Mouse (Mus musculus): Measurements from ENCODE around the gene Stim2. TPM values are rescaled to one million over a fixed set of nuclear protein-coding genes. Genes with fewer than 3 reads are reported as not detected.
A peak's percentile ranks its signal among the peaks of the same experiment; 100 is the strongest.

The Stim2 gene
- polyA plus RNA-seq, 1 experiment from 2014 or later = 29.4 TPM

GRCm38 (mm10) chr5:54100916-54101315, 102.6 kb downstream of the Stim2 start:
- Histone ChIP-seq H3K27ac (replicated peaks) (peak overlapping the region; percentile 65), H3K36me3 (no peaks in the 10 kb centered on the region), H3K9me3 (no peaks in the 10 kb centered on the region), H3K9ac (no peak overlapping the region), H3K4me3 (no peak overlapping the region), H3K4me1 (replicated peaks) (peaks cover 17% of the 10 kb centered on the region), H3K4me2 (no peak overlapping the region), H3K27me3 (no peaks in the 10 kb centered on the region)
- ATAC-seq (ENCODE audit: low FRiP score, low read depth) = peak; percentile 78; the same call in 1 of the 2 replicates
- 46% methylated on average over 3 of the region's 3 CpGs for WGBS

DNA sequence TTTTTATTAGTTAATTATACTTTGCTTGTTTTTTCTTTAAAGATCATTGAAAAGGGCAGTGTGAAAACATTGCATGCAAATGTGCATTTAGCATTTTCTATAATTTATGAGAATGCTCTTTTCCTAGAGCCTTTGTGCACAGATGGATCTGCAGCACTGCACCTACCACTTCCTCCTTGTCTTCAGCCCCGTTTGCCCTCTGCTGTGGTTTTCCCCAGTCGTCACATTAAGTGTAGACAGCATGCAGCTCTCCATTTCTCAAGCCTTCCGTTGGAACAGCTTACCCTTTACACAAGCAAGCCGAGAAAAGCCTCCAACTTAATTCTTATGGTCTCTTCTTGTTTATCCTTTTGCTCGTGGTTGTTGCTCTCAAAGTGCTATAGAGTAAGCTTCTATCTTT, 103.0 kb downstream of the Stim2 start:
- Histone ChIP-seq H3K4me1 (replicated peaks) (peaks cover 17% of the 10 kb centered on the region), H3K9ac (no peak overlapping the region), H3K27me3 (no peaks in the 10 kb centered on the region), H3K36me3 (no peaks in the 10 kb centered on the region), H3K27ac (replicated peaks) (peak overlapping the region; percentile 65), H3K9me3 (no peaks in the 10 kb centered on the region), H3K4me3 (no peak overlapping the region), H3K4me2 (no peak overlapping the region)
- 57% methylated on average over 5 of the region's 5 CpGs for WGBS
- no peak for ATAC-seq (ENCODE audit: low FRiP score, low read depth)

GRCm38 (mm10) chr5:54101960-54102359, 103.7 kb downstream of the Stim2 start:
- H3K4me3 ChIP-seq = no peak overlapping the region
- no peaks in the 10 kb centered on the region for H3K27me3 ChIP-seq
- no peak for ATAC-seq (ENCODE audit: low FRiP score, low read depth)
- H3K9me3 ChIP-seq = no peaks in the 10 kb centered on the region
- no peak overlapping the region for H3K9ac ChIP-seq
- no peaks in the 10 kb centered on the region for H3K36me3 ChIP-seq
- WGBS = 45% methylated on average over 1 of the region's 1 CpGs
- H3K4me2 ChIP-seq = no peak overlapping the region
- H3K27ac ChIP-seq (replicated peaks) = no peak overlapping the region
- H3K4me1 ChIP-seq (replicated peaks) = peaks cover 17% of the 10 kb centered on the region

GRCm38 (mm10) chr5:54106669-54107068, 108.4 kb downstream of the Stim2 start:
- Histone ChIP-seq H3K4me3 (no peak overlapping the region), H3K27me3 (no peaks in the 10 kb centered on the region), H3K9me3 (no peaks in the 10 kb centered on the region), H3K4me2 (no peak overlapping the region), H3K27ac (replicated peaks) (no peak overlapping the region), H3K4me1 (replicated peaks) (peaks cover under 1% of the 10 kb centered on the region; the same call in 1 of the 2 replicates), H3K9ac (no peak overlapping the region), H3K36me3 (peaks cover 3% of the 10 kb centered on the region; the same call in 1 of the 2 replicates)
- 89% methylated on average over 4 of the region's 4 CpGs for WGBS
- no peak for ATAC-seq (ENCODE audit: low FRiP score, low read depth)

DNA sequence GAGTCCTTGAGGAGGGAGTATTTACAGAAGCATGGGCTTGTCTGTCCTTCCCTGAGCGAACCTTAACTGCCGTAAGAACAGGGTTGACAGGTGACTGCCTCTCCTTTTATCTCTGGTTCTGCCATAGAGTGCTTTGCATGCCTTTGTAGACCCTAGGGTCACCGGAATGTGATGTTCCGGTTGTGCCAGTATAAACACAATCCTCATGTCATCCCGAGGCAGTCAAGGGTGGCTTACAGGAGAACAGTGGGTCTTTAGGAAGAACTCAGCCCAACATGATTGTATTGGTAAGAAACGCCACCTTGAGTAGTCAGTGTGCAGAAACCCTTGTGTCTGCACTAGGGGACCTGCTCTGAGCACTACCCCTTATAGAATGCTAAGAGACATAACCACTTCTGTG, 108.8 kb downstream of the Stim2 start:
- Histone ChIP-seq H3K27me3 (no peaks in the 10 kb centered on the region), H3K4me3 (no peak overlapping the region), H3K4me2 (no peak overlapping the region), H3K27ac (replicated peaks) (no peak overlapping the region), H3K9me3 (no peaks in the 10 kb centered on the region), H3K9ac (no peak overlapping the region), H3K36me3 (peaks cover 3% of the 10 kb centered on the region; the same call in 1 of the 2 replicates), H3K4me1 (replicated peaks) (no peaks in the 10 kb centered on the region)
- WGBS = 85% methylated on average over 6 of the region's 6 CpGs
- no peak for ATAC-seq (ENCODE audit: low FRiP score, low read depth)

GRCm38 (mm10) chr5:54109096-54109495, 110.8 kb downstream of the Stim2 start:
- H3K9ac ChIP-seq = no peak overlapping the region
- H3K4me3 ChIP-seq = no peak overlapping the region
- no peaks in the 10 kb centered on the region for H3K9me3 ChIP-seq
- WGBS = 96% methylated on average over 5 of the region's 5 CpGs
- H3K27me3 ChIP-seq = no peaks in the 10 kb centered on the region
- no peak for ATAC-seq (ENCODE audit: low FRiP score, low read depth)
- H3K36me3 ChIP-seq = peaks cover 3% of the 10 kb centered on the region; the same call in 1 of the 2 replicates
- no peak overlapping the region for H3K27ac ChIP-seq (replicated peaks)
- no peaks in the 10 kb centered on the region for H3K4me1 ChIP-seq (replicated peaks)
- no peak overlapping the region for H3K4me2 ChIP-seq

DNA sequence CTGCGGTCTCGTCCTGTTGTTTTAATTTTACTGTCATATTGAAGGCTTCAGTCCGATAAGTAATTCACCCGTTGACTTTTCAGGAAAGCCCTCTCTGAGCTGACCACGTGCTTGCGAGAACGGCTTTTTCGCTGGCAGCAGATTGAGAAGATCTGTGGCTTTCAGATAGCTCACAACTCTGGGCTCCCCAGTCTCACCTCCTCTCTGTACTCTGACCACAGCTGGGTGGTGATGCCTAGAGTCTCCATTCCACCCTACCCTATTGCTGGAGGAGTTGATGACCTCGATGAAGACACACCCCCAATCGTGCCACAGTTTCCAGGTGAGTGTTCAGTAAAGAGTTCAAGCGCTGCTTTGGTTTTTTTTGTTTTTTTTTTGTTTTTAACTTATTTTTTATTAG, 112.5 kb downstream of the Stim2 start:
- no peaks in the 10 kb centered on the region for H3K27me3 ChIP-seq
- H3K9me3 ChIP-seq = no peaks in the 10 kb centered on the region
- no peak overlapping the region for H3K4me3 ChIP-seq
- no peak overlapping the region for H3K27ac ChIP-seq (replicated peaks)
- no peak overlapping the region for H3K4me2 ChIP-seq
- no peak overlapping the region for H3K9ac ChIP-seq
- no peak for ATAC-seq (ENCODE audit: low FRiP score, low read depth)
- 0 out of 2 replicates have a peak, but pooled peaks cover 4% of the 10 kb centered on the region for H3K4me1 ChIP-seq (replicated peaks)
- peaks cover 4% of the 10 kb centered on the region; the same call in 1 of the 2 replicates for H3K36me3 ChIP-seq
- 91% methylated on average over 11 of the region's 11 CpGs for WGBS

- no peak for ATAC-seq (ENCODE audit: low FRiP score, low read depth)
- peaks cover 6% of the 10 kb centered on the region; the same call in 1 of the 2 replicates for H3K36me3 ChIP-seq
- H3K4me1 ChIP-seq (replicated peaks) = 0 out of 2 replicates have a peak, but pooled peaks cover 4% of the 10 kb centered on the region
- H3K4me3 ChIP-seq = no peak overlapping the region
- no peak overlapping the region for H3K4me2 ChIP-seq
- H3K27ac ChIP-seq (replicated peaks) = no peak overlapping the region
- WGBS = 40% methylated on average over 3 of the region's 3 CpGs
- no peak overlapping the region for H3K9ac ChIP-seq
- H3K9me3 ChIP-seq = no peaks in the 10 kb centered on the region
- no peaks in the 10 kb centered on the region for H3K27me3 ChIP-seq
Measured at GRCm38 (mm10) chr5:54113284-54113683, 115.0 kb downstream of the Stim2 start.

- H3K36me3 ChIP-seq = peaks cover 3% of the 10 kb centered on the region; the same call in 1 of the 2 replicates
- no peaks in the 10 kb centered on the region for H3K27me3 ChIP-seq
- no peak overlapping the region for H3K9ac ChIP-seq
- no peak overlapping the region for H3K27ac ChIP-seq (replicated peaks)
- no peak overlapping the region for H3K4me2 ChIP-seq
- 0 out of 2 replicates have a peak, but pooled peaks cover 4% of the 10 kb centered on the region for H3K4me1 ChIP-seq (replicated peaks)
- ATAC-seq (ENCODE audit: low FRiP score, low read depth) = peak; percentile 45; the same call in 1 of the 2 replicates
- WGBS = 68% methylated on average over 10 of the region's 10 CpGs
- H3K4me3 ChIP-seq = no peak overlapping the region
- no peaks in the 10 kb centered on the region for H3K9me3 ChIP-seq
Measured at GRCm38 (mm10) chr5:54116538-54116937, 118.2 kb downstream of the Stim2 start.

GRCm38 (mm10) chr5:54118410-54119212, 120.3 kb downstream of the Stim2 start:
- 66% methylated on average over 19 of the region's 19 CpGs for WGBS
- ATAC-seq (ENCODE audit: low FRiP score, low read depth) = no peak
- Histone ChIP-seq H3K4me1 (replicated peaks) (0 out of 2 replicates have a peak, but pooled peaks cover 4% of the 10 kb centered on the region), H3K9me3 (no peaks in the 10 kb centered on the region), H3K27ac (replicated peaks) (no peak overlapping the region), H3K4me3 (no peak overlapping the region), H3K27me3 (no peaks in the 10 kb centered on the region), H3K4me2 (no peak overlapping the region), H3K36me3 (peaks cover 3% of the 10 kb centered on the region; the same call in 1 of the 2 replicates), H3K9ac (no peak overlapping the region)

DNA sequence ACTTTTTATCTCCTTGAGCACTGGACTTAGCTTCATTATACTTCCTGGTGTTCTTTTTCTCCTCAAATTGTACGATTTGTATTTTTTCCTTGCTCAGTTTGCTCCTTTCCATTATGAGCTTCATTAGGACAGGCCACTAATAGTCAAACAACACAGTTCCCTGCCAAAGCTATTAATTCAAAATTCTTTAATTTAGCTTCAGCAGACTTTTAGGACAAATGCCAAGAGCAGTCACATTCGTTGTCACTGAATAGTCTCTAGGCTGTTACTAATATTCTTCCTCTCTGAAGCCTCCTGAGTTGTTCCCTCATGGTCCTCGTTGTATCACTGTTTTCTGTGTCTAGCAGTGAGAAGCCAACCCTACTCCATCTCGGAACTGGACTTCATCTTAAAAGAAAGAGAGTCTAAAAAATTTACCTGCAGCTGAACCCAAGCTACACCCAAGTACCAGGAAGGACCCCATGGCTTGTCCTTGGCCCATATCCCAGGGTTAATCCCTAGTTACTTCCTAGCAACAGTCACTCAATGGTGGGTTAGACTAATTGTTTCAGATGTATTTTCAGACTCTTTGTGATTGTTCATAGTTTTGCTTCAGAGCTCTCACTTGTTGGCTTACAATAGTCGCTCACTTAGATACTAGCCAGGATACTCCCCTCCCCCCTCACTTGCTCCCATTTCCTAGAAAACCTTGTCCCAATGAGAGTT, 149.9 kb downstream of the Stim2 start:
- ATAC-seq (ENCODE audit: low FRiP score, low read depth) = 0 out of 2 replicates have a peak, but pooled peaks have one; percentile 27
- Histone ChIP-seq H3K36me3 (no peaks in the 10 kb centered on the region), H3K9ac (no peak overlapping the region), H3K27ac (replicated peaks) (no peak overlapping the region), H3K4me1 (replicated peaks) (no peaks in the 10 kb centered on the region), H3K4me2 (no peak overlapping the region), H3K27me3 (no peaks in the 10 kb centered on the region), H3K4me3 (no peak overlapping the region), H3K9me3 (no peaks in the 10 kb centered on the region)
- 66% methylated on average over 5 of the region's 5 CpGs for WGBS
